Mouse (Mus musculus): ENCODE results near the gene Spint3. TPM values are rescaled to one million over a fixed set of nuclear protein-coding genes. Genes with fewer than 3 reads are reported as not detected.

The Spint3 gene
- polyA plus RNA-seq, 2 experiments = not detected

- DNase-seq (ENCODE audit: low read depth in 3 of 3, low spot score in 3 of 3) (no peak), ATAC-seq (ENCODE audit: insufficient read depth) (no peak)
- Histone ChIP-seq H3K4me2 (ENCODE audit: low read depth) (no peak overlapping the region), H3K36me3 (replicated peaks; ENCODE audit: control insufficient read depth, insufficient read depth, low read depth) (no peaks in the 10 kb centered on the region), H3K9ac (replicated peaks) (no peak overlapping the region), H3K27ac (no peak overlapping the region), H3K4me1 (replicated peaks; ENCODE audit: control insufficient read depth in 2 of 2, insufficient read depth in 2 of 2, low read length in 1 of 2) (no peaks in the 10 kb centered on the region; a peak in 1 of 4 replicates), H3K9me3 (ENCODE audit: control insufficient read depth, low read length) (no peaks in the 10 kb centered on the region), H3K27me3 (ENCODE audit: control insufficient read depth, insufficient read depth, low read length) (no peaks in the 10 kb centered on the region), H3K4me3 (ENCODE audit: insufficient read depth in 1 of 2, low read depth in 2 of 2, low read length in 2 of 2) (no peak overlapping the region)
- WGBS (ENCODE audit: insufficient replicate concordance) = 13% methylated on average over 8 of the region's 8 CpGs
- TF ChIP-seq EP300 (IDR thresholded peaks at IDR 0.05; ENCODE audit: low read depth) (no peak), CTCF (IDR thresholded peaks at IDR 0.05; ENCODE audit: low read depth) (no peak)
Measured at GRCm38 (mm10) chr2:164522280-164522679, 51.0 kb downstream of the Spint3 start.

- Histone ChIP-seq H3K9me3 (ENCODE audit: control insufficient read depth, low read length) (no peaks in the 10 kb centered on the region), H3K27me3 (ENCODE audit: control insufficient read depth, insufficient read depth, low read length) (no peaks in the 10 kb centered on the region), H3K27ac (no peak overlapping the region), H3K4me1 (replicated peaks; ENCODE audit: control insufficient read depth in 2 of 2, insufficient read depth in 2 of 2, low read length in 1 of 2) (no peaks in the 10 kb centered on the region; a peak in 1 of 4 replicates), H3K9ac (replicated peaks) (no peak overlapping the region), H3K4me2 (ENCODE audit: low read depth) (no peak overlapping the region), H3K36me3 (replicated peaks; ENCODE audit: control insufficient read depth, insufficient read depth, low read depth) (no peaks in the 10 kb centered on the region), H3K4me3 (ENCODE audit: insufficient read depth in 1 of 2, low read depth in 2 of 2, low read length in 2 of 2) (no peak overlapping the region)
- TF ChIP-seq EP300 (IDR thresholded peaks at IDR 0.05; ENCODE audit: low read depth) (no peak), CTCF (IDR thresholded peaks at IDR 0.05; ENCODE audit: low read depth) (no peak)
- DNase-seq (ENCODE audit: low read depth in 3 of 3, low spot score in 3 of 3) (peak in 1 of 3 experiments; percentile 33), ATAC-seq (ENCODE audit: insufficient read depth) (no peak)
- 3% methylated on average over 11 of the region's 11 CpGs for WGBS (ENCODE audit: insufficient replicate concordance)
Measured at GRCm38 (mm10) chr2:164521841-164522240, 51.4 kb downstream of the Spint3 start.

GRCm38 (mm10) chr2:164520782-164521181 is 52.5 kb downstream of the Spint3 start:
- WGBS (ENCODE audit: insufficient replicate concordance) = 7% methylated on average over 3 of the region's 3 CpGs
- no peak for DNase-seq (ENCODE audit: low read depth in 3 of 3, low spot score in 3 of 3)
- Histone ChIP-seq H3K9me3 (ENCODE audit: control insufficient read depth, low read length) (no peaks in the 10 kb centered on the region), H3K27me3 (ENCODE audit: control insufficient read depth, insufficient read depth, low read length) (no peaks in the 10 kb centered on the region), H3K4me2 (ENCODE audit: low read depth) (no peak overlapping the region), H3K27ac (no peak overlapping the region), H3K36me3 (replicated peaks; ENCODE audit: control insufficient read depth, insufficient read depth, low read depth) (no peaks in the 10 kb centered on the region), H3K4me3 (ENCODE audit: insufficient read depth in 1 of 2, low read depth in 2 of 2, low read length in 2 of 2) (no peak overlapping the region), H3K4me1 (replicated peaks; ENCODE audit: control insufficient read depth in 2 of 2, insufficient read depth in 2 of 2, low read length in 1 of 2) (no peaks in the 10 kb centered on the region; a peak in 1 of 4 replicates), H3K9ac (replicated peaks) (no peak overlapping the region)
- TF ChIP-seq EP300 (IDR thresholded peaks at IDR 0.05; ENCODE audit: low read depth) (no peak), CTCF (IDR thresholded peaks at IDR 0.05; ENCODE audit: low read depth) (peak; percentile 78)
- ATAC-seq (ENCODE audit: insufficient read depth) = 0 out of 2 replicates have a peak, but pooled peaks have one; percentile 21

Other genes with a start within 250 kb of the Spint3 start
- gene Svs5, start 240.7 kb downstream of the Spint3 start, polyA plus RNA-seq (2012; rRNA removed) = not detected in 2 replicates
- not detected in 2 replicates for gene Svs5, start 240.7 kb downstream of the Spint3 start, polyA plus RNA-seq (2014; fragmentation: Nextera tagmentation; extraction: Ambion mirVana)
- gene Slpi, start 184.4 kb downstream of the Spint3 start, polyA plus RNA-seq (2012; rRNA removed) = 5.0 and 10.1 TPM in 2 replicates
- 19.9 and 20.8 TPM in 2 replicates for gene Slpi, start 184.4 kb downstream of the Spint3 start, polyA plus RNA-seq (2014; fragmentation: Nextera tagmentation; extraction: Ambion mirVana)
- 0.06 and 0.08 TPM in 2 replicates for gene Rbpjl, start 170.3 kb downstream of the Spint3 start, polyA plus RNA-seq (2012; rRNA removed)
- 0.05 TPM in 1 of 2 replicates, not detected in the other for gene Rbpjl, start 170.3 kb downstream of the Spint3 start, polyA plus RNA-seq (2014; fragmentation: Nextera tagmentation; extraction: Ambion mirVana)
- gene Matn4, start 168.3 kb downstream of the Spint3 start, polyA plus RNA-seq (2012; rRNA removed) = 0.16 and 0.44 TPM in 2 replicates
- gene Matn4, start 168.3 kb downstream of the Spint3 start, polyA plus RNA-seq (2014; fragmentation: Nextera tagmentation; extraction: Ambion mirVana) = not detected in 2 replicates
- 9.7 and 10.8 TPM in 2 replicates for gene Sdc4, start 129.6 kb downstream of the Spint3 start, polyA plus RNA-seq (2012; rRNA removed)
- gene Sdc4, start 129.6 kb downstream of the Spint3 start, polyA plus RNA-seq (2014; fragmentation: Nextera tagmentation; extraction: Ambion mirVana) = 23.8 and 25.4 TPM in 2 replicates
- gene Sys1, start 116.5 kb downstream of the Spint3 start, polyA plus RNA-seq (2012; rRNA removed) = 15.9 and 20.6 TPM in 2 replicates
- 30.7 TPM in 2 replicates for gene Sys1, start 116.5 kb downstream of the Spint3 start, polyA plus RNA-seq (2014; fragmentation: Nextera tagmentation; extraction: Ambion mirVana)
- gene Gm20458, start 112.5 kb downstream of the Spint3 start, polyA plus RNA-seq (2012; rRNA removed) = 0.13 and 1.7 TPM in 2 replicates
- gene Gm20458, start 112.5 kb downstream of the Spint3 start, polyA plus RNA-seq (2014; fragmentation: Nextera tagmentation; extraction: Ambion mirVana) = 1.9 and 5.9 TPM in 2 replicates
- not detected in 2 replicates for gene Trp53tg5, start 99.7 kb downstream of the Spint3 start, polyA plus RNA-seq (2012; rRNA removed)
- gene Trp53tg5, start 99.7 kb downstream of the Spint3 start, polyA plus RNA-seq (2014; fragmentation: Nextera tagmentation; extraction: Ambion mirVana) = not detected in 2 replicates
- gene Dbndd2, start 87.4 kb downstream of the Spint3 start, polyA plus RNA-seq (2012; rRNA removed) = 4.0 and 5.8 TPM in 2 replicates
- gene Dbndd2, start 87.4 kb downstream of the Spint3 start, polyA plus RNA-seq (2014; fragmentation: Nextera tagmentation; extraction: Ambion mirVana) = 1.4 and 4.0 TPM in 2 replicates
- 21.7 and 26.5 TPM in 2 replicates for gene Pigt, start 75.9 kb downstream of the Spint3 start, polyA plus RNA-seq (2012; rRNA removed)
- gene Pigt, start 75.9 kb downstream of the Spint3 start, polyA plus RNA-seq (2014; fragmentation: Nextera tagmentation; extraction: Ambion mirVana) = 25.6 and 28.5 TPM in 2 replicates
- 0.96 and 1.2 TPM in 2 replicates for gene Wfdc2, start 11.0 kb downstream of the Spint3 start, polyA plus RNA-seq (2012; rRNA removed)
- 0.56 and 1.7 TPM in 2 replicates for gene Wfdc2, start 11.0 kb downstream of the Spint3 start, polyA plus RNA-seq (2014; fragmentation: Nextera tagmentation; extraction: Ambion mirVana)
- gene Wfdc6a, start 12.0 kb upstream of the Spint3 start, polyA plus RNA-seq (2012; rRNA removed) = 0.06 and 0.11 TPM in 2 replicates
- 0.19 TPM in 1 of 2 replicates, not detected in the other for gene Wfdc6a, start 12.0 kb upstream of the Spint3 start, polyA plus RNA-seq (2014; fragmentation: Nextera tagmentation; extraction: Ambion mirVana)
- gene Eppin, start 20.1 kb upstream of the Spint3 start, polyA plus RNA-seq (2012; rRNA removed) = not detected in 2 replicates
- not detected in 2 replicates for gene Eppin, start 20.1 kb upstream of the Spint3 start, polyA plus RNA-seq (2014; fragmentation: Nextera tagmentation; extraction: Ambion mirVana)
- gene Wfdc6b, start 40.1 kb upstream of the Spint3 start, polyA plus RNA-seq (2012; rRNA removed) = not detected in 2 replicates
- not detected in 2 replicates for gene Wfdc6b, start 40.1 kb upstream of the Spint3 start, polyA plus RNA-seq (2014; fragmentation: Nextera tagmentation; extraction: Ambion mirVana)
- not detected in 2 replicates for gene Wfdc8, start 40.2 kb upstream of the Spint3 start, polyA plus RNA-seq (2012; rRNA removed)
- gene Wfdc8, start 40.2 kb upstream of the Spint3 start, polyA plus RNA-seq (2014; fragmentation: Nextera tagmentation; extraction: Ambion mirVana) = not detected in 2 replicates
- not detected in 2 replicates for gene Wfdc16, start 65.3 kb upstream of the Spint3 start, polyA plus RNA-seq (2012; rRNA removed)
- not detected in 2 replicates for gene Wfdc16, start 65.3 kb upstream of the Spint3 start, polyA plus RNA-seq (2014; fragmentation: Nextera tagmentation; extraction: Ambion mirVana)
- not detected in 2 replicates for gene Wfdc10, start 82.6 kb upstream of the Spint3 start, polyA plus RNA-seq (2012; rRNA removed)
- gene Wfdc10, start 82.6 kb upstream of the Spint3 start, polyA plus RNA-seq (2014; fragmentation: Nextera tagmentation; extraction: Ambion mirVana) = not detected in 2 replicates
- gene Wfdc9, start 83.1 kb upstream of the Spint3 start, polyA plus RNA-seq (2012; rRNA removed) = not detected in 2 replicates
- not detected in 2 replicates for gene Wfdc9, start 83.1 kb upstream of the Spint3 start, polyA plus RNA-seq (2014; fragmentation: Nextera tagmentation; extraction: Ambion mirVana)
- gene Wfdc11, start 100.6 kb upstream of the Spint3 start, polyA plus RNA-seq (2012; rRNA removed) = not detected in 2 replicates
- gene Wfdc11, start 100.6 kb upstream of the Spint3 start, polyA plus RNA-seq (2014; fragmentation: Nextera tagmentation; extraction: Ambion mirVana) = not detected in 2 replicates
- gene Wfdc13, start 111.6 kb upstream of the Spint3 start, polyA plus RNA-seq (2012; rRNA removed) = not detected in 2 replicates
- gene Wfdc13, start 111.6 kb upstream of the Spint3 start, polyA plus RNA-seq (2014; fragmentation: Nextera tagmentation; extraction: Ambion mirVana) = not detected in 2 replicates
- 0.08 TPM in 1 of 2 replicates, not detected in the other for gene Spint4, start 125.0 kb upstream of the Spint3 start, polyA plus RNA-seq (2012; rRNA removed)
- gene Spint4, start 125.0 kb upstream of the Spint3 start, polyA plus RNA-seq (2014; fragmentation: Nextera tagmentation; extraction: Ambion mirVana) = not detected in 2 replicates
- not detected in 2 replicates for gene Spint5, start 141.8 kb upstream of the Spint3 start, polyA plus RNA-seq (2012; rRNA removed)
- gene Spint5, start 141.8 kb upstream of the Spint3 start, polyA plus RNA-seq (2014; fragmentation: Nextera tagmentation; extraction: Ambion mirVana) = not detected in 2 replicates
- 1.7 and 1.9 TPM in 2 replicates for gene Wfdc3, start 172.5 kb upstream of the Spint3 start, polyA plus RNA-seq (2012; rRNA removed)
- gene Wfdc3, start 172.5 kb upstream of the Spint3 start, polyA plus RNA-seq (2014; fragmentation: Nextera tagmentation; extraction: Ambion mirVana) = 1.6 and 2.1 TPM in 2 replicates
- gene Dnttip1, start 172.5 kb upstream of the Spint3 start, polyA plus RNA-seq (2012; rRNA removed) = 16.2 and 26.0 TPM in 2 replicates
- 36.7 and 43.7 TPM in 2 replicates for gene Dnttip1, start 172.5 kb upstream of the Spint3 start, polyA plus RNA-seq (2014; fragmentation: Nextera tagmentation; extraction: Ambion mirVana)
- gene Ube2c, start 196.4 kb upstream of the Spint3 start, polyA plus RNA-seq (2012; rRNA removed) = 459 and 465 TPM in 2 replicates
- 533 and 562 TPM in 2 replicates for gene Ube2c, start 196.4 kb upstream of the Spint3 start, polyA plus RNA-seq (2014; fragmentation: Nextera tagmentation; extraction: Ambion mirVana)
- gene Tnnc2, start 206.5 kb upstream of the Spint3 start, polyA plus RNA-seq (2012; rRNA removed) = 0.15 and 0.32 TPM in 2 replicates
- 0.44 TPM in 1 of 2 replicates, not detected in the other for gene Tnnc2, start 206.5 kb upstream of the Spint3 start, polyA plus RNA-seq (2014; fragmentation: Nextera tagmentation; extraction: Ambion mirVana)
- 2.3 TPM in 2 replicates for gene Snx21, start 212.4 kb upstream of the Spint3 start, polyA plus RNA-seq (2012; rRNA removed)
- 2.9 and 4.4 TPM in 2 replicates for gene Snx21, start 212.4 kb upstream of the Spint3 start, polyA plus RNA-seq (2014; fragmentation: Nextera tagmentation; extraction: Ambion mirVana)
- 20.6 and 22.1 TPM in 2 replicates for gene Acot8, start 231.4 kb upstream of the Spint3 start, polyA plus RNA-seq (2012; rRNA removed)
- 13.5 and 14.7 TPM in 2 replicates for gene Acot8, start 231.4 kb upstream of the Spint3 start, polyA plus RNA-seq (2014; fragmentation: Nextera tagmentation; extraction: Ambion mirVana)
- gene Zswim3, start 231.6 kb upstream of the Spint3 start, polyA plus RNA-seq (2012; rRNA removed) = 2.2 and 2.4 TPM in 2 replicates
- 3.7 and 4.5 TPM in 2 replicates for gene Zswim3, start 231.6 kb upstream of the Spint3 start, polyA plus RNA-seq (2014; fragmentation: Nextera tagmentation; extraction: Ambion mirVana)
- 2.0 and 2.6 TPM in 2 replicates for gene Zswim1, start 249.2 kb upstream of the Spint3 start, polyA plus RNA-seq (2012; rRNA removed)
- 3.6 and 4.6 TPM in 2 replicates for gene Zswim1, start 249.2 kb upstream of the Spint3 start, polyA plus RNA-seq (2014; fragmentation: Nextera tagmentation; extraction: Ambion mirVana)